Mouse (Mus musculus) CH12.LX (cell line): Measurements from ENCODE around the gene Ptp4a2. TPM values are rescaled to one million over a fixed set of nuclear protein-coding genes. Genes with fewer than 3 reads are reported as not detected.

Experiments
- DNase-seq: peaks from one replicate; pipeline ENCODE4 v3.0.0-alpha.2; 2013; ENCODE audit errors: extremely low read depth
- H3K27ac ChIP-seq: 2 replicates; pipeline ENCODE4 v1.5.1; 2012; ENCODE audit warnings: low read depth, mild to moderate bottlenecking, control low read depth, moderate library complexity; ENCODE audit not compliant: insufficient read depth
- H3K27me3 ChIP-seq: replicated peaks from 2 replicates; pipeline ENCODE3; 2012; ENCODE audit warnings: inconsistent platforms
- H3K36me3 ChIP-seq, 2 experiments: replicated peaks in 1 of 2; 2 replicates each; pipeline versions ENCODE3 to v1.6.1; 2012; ENCODE audit warnings: inconsistent platforms in 1 of 2, low read length in 1 of 2, mild to moderate bottlenecking in 1 of 2, mixed read lengths in 1 of 2, moderate library complexity in 1 of 2; ENCODE audit not compliant: control insufficient read depth in 1 of 2, insufficient read depth in 1 of 2
- H3K4me1 ChIP-seq, 2 experiments: 2 replicates each; pipeline ENCODE4 v1.6.1; 2012; ENCODE audit warnings: inconsistent platforms in 1 of 2, moderate library complexity in 1 of 2; ENCODE audit not compliant: insufficient read depth in 2 of 2, control insufficient read depth in 1 of 2
- H3K4me2 ChIP-seq: 2 replicates; pipeline ENCODE4 v1.6.1; 2012; ENCODE audit warnings: low read depth, mild to moderate bottlenecking, control low read depth; ENCODE audit not compliant: poor library complexity, insufficient read depth, severe bottlenecking
- H3K4me3 ChIP-seq, 3 experiments: fragments of 150-350 bp in 1 of 3; sonication (generic) in 1 of 3; replicated peaks in 1 of 3; 2 replicates each; pipeline versions ENCODE3 to v1.5.1; 2011 to 2012; ENCODE audit warnings: low read depth in 2 of 3, low read length in 2 of 3, mild to moderate bottlenecking in 2 of 3, moderate library complexity in 2 of 3, control low read depth in 1 of 3, improper control_type of control experiment in 1 of 3, inconsistent platforms in 1 of 3, mixed read lengths in 1 of 3; ENCODE audit not compliant: poor library complexity in 1 of 3
- H3K79me2 ChIP-seq: replicated peaks from 2 replicates; pipeline ENCODE4 v1.6.1; 2012; ENCODE audit warnings: mild to moderate bottlenecking, moderate library complexity; ENCODE audit not compliant: control insufficient read depth, poor library complexity, insufficient read depth, severe bottlenecking; ENCODE audit errors: extremely low read depth
- H3K9ac ChIP-seq: 2 replicates; pipeline ENCODE4 v1.6.1; 2012; ENCODE audit warnings: low read depth, mild to moderate bottlenecking, control low read depth, moderate library complexity; ENCODE audit not compliant: insufficient read depth
- H3K9me3 ChIP-seq: replicated peaks from 2 replicates; pipeline ENCODE3; 2012; ENCODE audit warnings: low read length, inconsistent platforms, mixed read lengths
- CTCF ChIP-seq, 2 experiments: IDR thresholded peaks in 1 of 2; conservative IDR thresholded peaks in 1 of 2; 2 replicates each; pipeline ENCODE4 v1.5.1; 2011 to 2012; ENCODE audit warnings: low read depth in 2 of 2, low read length in 2 of 2, improper control_type of control experiment in 1 of 2, inconsistent platforms in 1 of 2, mild to moderate bottlenecking in 1 of 2, moderate library complexity in 1 of 2
- E2F4 ChIP-seq: IDR thresholded peaks from 2 replicates; pipeline ENCODE4 v1.6.1; 2011; ENCODE audit warnings: low read depth, low read length, improper control_type of control experiment; ENCODE audit not compliant: insufficient replicate concordance
- HCFC1 ChIP-seq: IDR thresholded peaks from 2 replicates; pipeline ENCODE4 v1.6.1; 2012; ENCODE audit warnings: low read depth, mild to moderate bottlenecking, inconsistent platforms, low read length, improper control_type of control experiment
- MAZ ChIP-seq: IDR thresholded peaks from 2 replicates; pipeline ENCODE4 v1.6.1; 2012; ENCODE audit warnings: low read depth, mild to moderate bottlenecking, inconsistent platforms, low read length, improper control_type of control experiment, moderate library complexity
- MXI1 ChIP-seq: IDR thresholded peaks from 2 replicates; pipeline ENCODE4 v1.6.1; 2011; ENCODE audit warnings: mild to moderate bottlenecking, low read depth, low read length, improper control_type of control experiment
- MYC ChIP-seq: IDR thresholded peaks from 2 replicates; pipeline ENCODE4 v1.6.1; 2011; ENCODE audit warnings: low read depth, mild to moderate bottlenecking, improper control_type of control experiment, low read length
- POLR2A ChIP-seq: IDR thresholded peaks from 2 replicates; pipeline ENCODE4 v1.6.1; 2011; ENCODE audit warnings: low read depth, mild to moderate bottlenecking, improper control_type of control experiment, low read length
- POLR2AphosphoS2 ChIP-seq: IDR thresholded peaks from 2 replicates; pipeline ENCODE4 v1.6.1; 2011; ENCODE audit warnings: low read depth, low read length, improper control_type of control experiment
- RAD21 ChIP-seq: IDR thresholded peaks from 2 replicates; pipeline ENCODE4 v1.6.1; 2011; ENCODE audit warnings: low read depth, mild to moderate bottlenecking, low read length, improper control_type of control experiment, moderate library complexity
- SMC3 ChIP-seq: IDR thresholded peaks from 2 replicates; pipeline ENCODE4 v1.6.1; 2011; ENCODE audit warnings: low read depth, low read length, improper control_type of control experiment
- TBP ChIP-seq: conservative IDR thresholded peaks from 2 replicates; pipeline ENCODE4 v1.6.1; 2011; ENCODE audit warnings: low read depth, low read length, improper control_type of control experiment
- USF1 ChIP-seq: IDR thresholded peaks from 2 replicates; pipeline ENCODE4 v1.6.1; 2014; ENCODE audit warnings: low read depth, mild to moderate bottlenecking, inconsistent platforms, low read length, improper control_type of control experiment
- ZKSCAN1 ChIP-seq: IDR thresholded peaks from 2 replicates; pipeline ENCODE4 v1.6.1; 2012; ENCODE audit warnings: low read depth, inconsistent platforms, low read length, improper control_type of control experiment, borderline replicate concordance
- dilution Hi-C: fragments of 300-500 bp; cut with MboI; formaldehyde crosslinking; loops from 2 replicates; pipeline ENCODE4 v1.14.3; 2020; ENCODE audit warnings: low sequenced_read_pairs; ENCODE audit not compliant: extremely low pct_unique_long_range_greater_than_20kb, extremely low pct_ligation_motif_present
- in situ Hi-C: fragments of 300-500 bp; cut with MboI; formaldehyde crosslinking; loops from 3 replicates; pipeline ENCODE4 v1.14.3; 2019; ENCODE audit warnings: low sequenced_read_pairs, low pct_ligation_motif_present, low pct_unique_long_range_greater_than_20kb, mixed read lengths
- polyA plus RNA-seq: library from polyadenylated mRNA; unstranded; fragments of >175 nt; gene quantifications from 2 replicates; pipeline ENCODE4 v1.2.1, GENCODE M21; 2012; ENCODE audit warnings: low read depth; ENCODE audit not compliant: insufficient read length
- total RNA-seq, 2 experiments: library from RNA; depleted of rRNA; stranded (reverse); fragments of 300-350 nt in 1 of 2; fragments of >200 nt in 1 of 2; gene quantifications; 2 replicates each; pipeline ENCODE4 v1.2.3; 2012 to 2014

The Ptp4a2 gene
- total and polyA plus RNA-seq, 3 experiments: 113 to 415 (median 327) TPM

GRCm38 (mm10) chr4:129835296-129835695 is 24.3 kb downstream of the Ptp4a2 start (continued):
- TF ChIP-seq ZKSCAN1: no peak
- TF ChIP-seq, all 38 proteins: peak for 0

GRCm38 (mm10) chr4:129839866-129840555 is 29.0 kb downstream of the Ptp4a2 start:
- no peak overlapping the region for H3K9ac ChIP-seq
- H3K4me2 ChIP-seq: no peak overlapping the region
- H3K36me3 ChIP-seq: peaks cover 50 to 76% of the 10 kb centered on the region in 2 experiments
- no peak overlapping the region for H3K27ac ChIP-seq
- H3K9me3 ChIP-seq: no peaks in the 10 kb centered on the region
- no peak for DNase-seq
- no peak overlapping the region for H3K4me3 ChIP-seq
- dilution Hi-C loops: no loop called here
- in situ Hi-C loops: loop anchor here (10.0 kb wide), 1 partner anchor 55 kb away; no protein-coding TSS in a partner anchor
- H3K27me3 ChIP-seq: no peaks in the 10 kb centered on the region
- H3K4me1 ChIP-seq: peaks cover 11 to 25% of the 10 kb centered on the region in 2 experiments
- peaks cover 72% of the 10 kb centered on the region for H3K79me2 ChIP-seq
- TF ChIP-seq POLR2AphosphoS2 (0 out of 2 replicates have a peak, but pooled peaks have one; percentile 26), MXI1 (no peak)

GRCm38 (mm10) chr4:129846823-129847222 is 35.8 kb downstream of the Ptp4a2 start:
- in situ Hi-C loops (loop anchor here (10.0 kb wide), 1 partner anchor 62 kb away; no protein-coding TSS in a partner anchor), dilution Hi-C loops (no loop called here)
- no peak overlapping the region for H3K4me2 ChIP-seq
- no peak for DNase-seq
- no peak overlapping the region for H3K27ac ChIP-seq
- peaks cover 67 to 90% of the 10 kb centered on the region in 2 experiments for H3K36me3 ChIP-seq
- no peak overlapping the region for H3K4me3 ChIP-seq
- H3K9me3 ChIP-seq: no peaks in the 10 kb centered on the region
- TF ChIP-seq CTCF (conservative IDR thresholded peaks at IDR 0.05 in 1 of 2, IDR thresholded peaks at IDR 0.05 in 1 of 2; ENCODE audit: low read depth in 2 of 2, low read length in 2 of 2) (peak in 1 of 2 experiments; percentile 70; a peak in 2 of 4 replicates), RAD21 (peak; percentile 9), MAZ (0 out of 2 replicates have a peak, but pooled peaks have one; percentile 2), HCFC1 (no peak), TBP (no peak), POLR2A (no peak), USF1 (no peak), SMC3 (peak; percentile 58), MYC (no peak), E2F4 (no peak)
- H3K79me2 ChIP-seq: peaks cover 8% of the 10 kb centered on the region
- no peaks in the 10 kb centered on the region for H3K27me3 ChIP-seq
- H3K9ac ChIP-seq: no peak overlapping the region
- H3K4me1 ChIP-seq: no peaks in the 10 kb centered on the region
